Mouse (Mus musculus) erythroblast, embryonic 14.5 days (primary cell): ENCODE results near the gene Msl2.

Experiments used
- GATA1 ChIP-seq: IDR thresholded peaks from 2 replicates; pipeline ENCODE4 v1.6.1; 2012; ENCODE audit warnings: low read length, inconsistent platforms, mixed read lengths
- TAL1 ChIP-seq: IDR thresholded peaks from 3 replicates; pipeline ENCODE4 v1.6.1; 2012; ENCODE audit warnings: low read length, inconsistent platforms, mixed read lengths

DNA sequence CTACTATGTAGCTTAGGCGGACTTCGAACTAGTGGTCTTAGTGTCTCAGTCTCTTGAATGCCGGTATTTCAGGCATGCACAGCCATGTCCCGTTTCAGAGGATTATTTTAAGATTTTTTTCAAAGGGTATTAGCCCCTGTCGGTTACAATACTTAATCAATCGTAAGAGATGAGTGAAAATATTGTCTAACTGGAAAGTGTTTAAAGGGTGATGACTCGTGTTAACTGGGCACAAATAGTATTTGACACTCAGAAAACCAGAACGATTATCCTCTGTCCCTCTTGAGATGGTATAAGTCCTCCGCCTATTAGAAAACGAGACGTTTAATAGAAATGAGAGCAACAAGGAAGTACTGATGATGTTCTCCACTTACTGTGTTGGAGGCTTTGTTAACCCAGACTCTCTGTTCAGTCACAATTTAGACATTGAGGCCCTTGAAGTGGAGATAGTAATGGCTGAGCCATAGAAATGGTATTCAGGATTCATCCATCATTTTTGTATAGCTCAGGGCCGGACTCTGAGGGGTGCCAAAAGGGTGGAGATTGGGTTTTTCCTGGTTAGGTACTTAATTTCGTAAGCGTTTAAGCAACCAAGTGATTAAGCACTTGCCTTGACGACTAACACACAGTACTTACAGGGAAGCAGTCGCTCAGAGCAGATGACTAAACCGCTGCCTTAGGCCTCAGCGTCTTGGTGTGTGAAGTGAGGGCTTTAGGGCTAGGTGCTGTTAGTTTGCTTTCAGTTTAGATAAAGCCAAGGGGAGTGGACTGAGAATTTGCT is 2.4 kb downstream of the Msl2 start:
- TF ChIP-seq GATA1 (no peak), TAL1 (no peak)
